Mouse (Mus musculus): ENCODE measurements around the gene Nrp1. TPM values are rescaled to one million over a fixed set of nuclear protein-coding genes. Genes with fewer than 3 reads are reported as not detected.
A peak's percentile ranks its signal among the peaks of the same experiment; 100 is the strongest.

The Nrp1 gene
- 34.8 and 35.3 TPM in 2 replicates for polyA plus RNA-seq (2016; fragmentation: Nextera tagmentation; extraction: Ambion mirVana)

- peak; percentile 16 for ATAC-seq (ENCODE audit: low FRiP score, low read depth)
- 1% methylated on average over 21 of the region's 21 CpGs for WGBS
Observed at GRCm38 (mm10) chr8:128358406-128358755, at the start of gene Nrp1. Nrp1 (plus strand) TSS chr8:128358604.

GRCm38 (mm10) chr8:128320797-128321196 is 37.6 kb upstream of the Nrp1 start:
- WGBS: 92% methylated on average over 2 of the region's 2 CpGs
- Histone ChIP-seq H3K9ac (replicated peaks) (no peak overlapping the region), H3K4me2 (replicated peaks) (no peak overlapping the region), H3K27ac (replicated peaks) (no peak overlapping the region), H3K4me1 (no peaks in the 10 kb centered on the region), H3K36me3 (no peaks in the 10 kb centered on the region), H3K27me3 (no peaks in the 10 kb centered on the region), H3K4me3 (no peak overlapping the region), H3K9me3 (no peaks in the 10 kb centered on the region)
- ATAC-seq (ENCODE audit: low FRiP score, low read depth): no peak

More at GRCm38 (mm10) chr8:128358406-128358755, at the start of gene Nrp1:
- H3K27me3 ChIP-seq: peaks cover 31% of the 10 kb centered on the region
- H3K4me3 ChIP-seq: peak within 1 kb of the TSS; percentile 72
- peak within 1 kb of the TSS; percentile 80 for H3K9ac ChIP-seq (replicated peaks)
- H3K36me3 ChIP-seq: no peaks in the 10 kb centered on the region
- H3K4me1 ChIP-seq: peaks cover 44% of the 10 kb centered on the region
- peak within 1 kb of the TSS; percentile 100 for H3K4me2 ChIP-seq (replicated peaks)
- no peaks in the 10 kb centered on the region for H3K9me3 ChIP-seq
- peak within 1 kb of the TSS; percentile 80 for H3K27ac ChIP-seq (replicated peaks)

GRCm38 (mm10) chr8:128327281-128327680 is 31.1 kb upstream of the Nrp1 start:
- no peak overlapping the region for H3K9ac ChIP-seq (replicated peaks)
- ATAC-seq (ENCODE audit: low FRiP score, low read depth): no peak
- no peaks in the 10 kb centered on the region for H3K36me3 ChIP-seq
- no peaks in the 10 kb centered on the region for H3K9me3 ChIP-seq
- H3K27me3 ChIP-seq: no peaks in the 10 kb centered on the region
- WGBS: 88% methylated on average over 1 of the region's 1 CpGs
- no peak overlapping the region for H3K27ac ChIP-seq (replicated peaks)
- no peaks in the 10 kb centered on the region for H3K4me1 ChIP-seq
- no peak overlapping the region for H3K4me3 ChIP-seq
- H3K4me2 ChIP-seq (replicated peaks): no peak overlapping the region

DNA sequence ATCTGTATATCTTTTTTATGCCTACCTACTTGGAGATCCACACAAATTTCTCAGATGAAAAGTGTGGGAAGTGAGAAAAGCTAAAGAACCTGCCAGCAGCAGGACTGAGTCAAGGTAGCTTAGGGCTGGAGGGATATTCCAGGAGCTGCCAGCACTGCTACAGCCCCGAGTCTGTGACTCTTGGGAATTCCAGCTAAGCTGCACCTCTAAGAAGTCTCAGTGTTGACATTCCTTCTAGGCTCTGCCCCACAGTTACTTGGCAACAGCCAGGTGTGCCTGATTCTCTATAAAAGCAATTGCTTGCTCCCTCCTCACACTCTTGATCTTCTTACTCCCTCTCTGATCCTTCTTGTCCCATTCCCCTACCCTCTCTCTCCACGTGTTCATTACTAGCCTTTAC is 30.5 kb upstream of the Nrp1 start:
- no peak overlapping the region for H3K4me3 ChIP-seq
- no peaks in the 10 kb centered on the region for H3K4me1 ChIP-seq
- H3K9me3 ChIP-seq: no peaks in the 10 kb centered on the region
- no peak for ATAC-seq (ENCODE audit: low FRiP score, low read depth)
- no peak overlapping the region for H3K4me2 ChIP-seq (replicated peaks)
- H3K27me3 ChIP-seq: no peaks in the 10 kb centered on the region
- no peak overlapping the region for H3K9ac ChIP-seq (replicated peaks)
- 5% methylated on average over 2 of the region's 2 CpGs for WGBS
- H3K27ac ChIP-seq (replicated peaks): no peak overlapping the region
- H3K36me3 ChIP-seq: no peaks in the 10 kb centered on the region

- WGBS: 89% methylated on average over 3 of the region's 3 CpGs
- no peaks in the 10 kb centered on the region for H3K36me3 ChIP-seq
- H3K9me3 ChIP-seq: no peaks in the 10 kb centered on the region
- no peak for ATAC-seq (ENCODE audit: low FRiP score, low read depth)
- H3K27me3 ChIP-seq: no peaks in the 10 kb centered on the region
- no peak overlapping the region for H3K4me2 ChIP-seq (replicated peaks)
- no peaks in the 10 kb centered on the region for H3K4me1 ChIP-seq
- H3K9ac ChIP-seq (replicated peaks): no peak overlapping the region
- no peak overlapping the region for H3K27ac ChIP-seq (replicated peaks)
- H3K4me3 ChIP-seq: no peak overlapping the region
Observed at GRCm38 (mm10) chr8:128329502-128329901, 28.9 kb upstream of the Nrp1 start.

DNA sequence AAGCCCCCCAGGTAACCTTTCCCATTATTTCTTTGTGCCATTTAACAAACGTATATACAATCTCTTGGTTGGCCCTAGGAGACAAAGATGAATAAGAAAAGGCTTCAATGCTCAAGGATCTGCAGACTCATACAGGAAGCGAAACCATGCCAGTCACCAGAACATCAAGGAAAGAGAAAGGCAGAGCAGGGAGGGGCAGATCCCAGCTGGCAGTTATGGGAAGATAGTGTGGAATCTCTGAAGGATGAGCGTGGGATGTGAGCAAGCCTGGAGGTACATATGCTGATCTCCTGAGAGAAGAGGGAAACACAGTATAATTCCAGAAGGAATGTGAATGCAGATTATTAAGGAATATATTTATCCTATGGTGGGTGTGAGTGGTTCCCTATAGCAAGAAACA is 22.4 kb upstream of the Nrp1 start:
- no peak overlapping the region for H3K27ac ChIP-seq (replicated peaks)
- H3K4me3 ChIP-seq: no peak overlapping the region
- no peaks in the 10 kb centered on the region for H3K27me3 ChIP-seq
- no peaks in the 10 kb centered on the region for H3K9me3 ChIP-seq
- 0 out of 2 replicates have a peak, but pooled peaks cover 4% of the 10 kb centered on the region for H3K4me1 ChIP-seq
- no peak for ATAC-seq (ENCODE audit: low FRiP score, low read depth)
- no peak overlapping the region for H3K4me2 ChIP-seq (replicated peaks)
- 82% methylated on average over 3 of the region's 3 CpGs for WGBS
- no peak overlapping the region for H3K9ac ChIP-seq (replicated peaks)
- no peaks in the 10 kb centered on the region for H3K36me3 ChIP-seq

GRCm38 (mm10) chr8:128338951-128339350 is 19.5 kb upstream of the Nrp1 start:
- ATAC-seq (ENCODE audit: low FRiP score, low read depth): no peak
- Histone ChIP-seq H3K27ac (replicated peaks) (no peak overlapping the region), H3K27me3 (no peaks in the 10 kb centered on the region), H3K4me3 (no peak overlapping the region), H3K9me3 (no peaks in the 10 kb centered on the region), H3K4me1 (0 out of 2 replicates have a peak, but pooled peaks cover 4% of the 10 kb centered on the region), H3K36me3 (no peaks in the 10 kb centered on the region), H3K4me2 (replicated peaks) (no peak overlapping the region), H3K9ac (replicated peaks) (no peak overlapping the region)

DNA sequence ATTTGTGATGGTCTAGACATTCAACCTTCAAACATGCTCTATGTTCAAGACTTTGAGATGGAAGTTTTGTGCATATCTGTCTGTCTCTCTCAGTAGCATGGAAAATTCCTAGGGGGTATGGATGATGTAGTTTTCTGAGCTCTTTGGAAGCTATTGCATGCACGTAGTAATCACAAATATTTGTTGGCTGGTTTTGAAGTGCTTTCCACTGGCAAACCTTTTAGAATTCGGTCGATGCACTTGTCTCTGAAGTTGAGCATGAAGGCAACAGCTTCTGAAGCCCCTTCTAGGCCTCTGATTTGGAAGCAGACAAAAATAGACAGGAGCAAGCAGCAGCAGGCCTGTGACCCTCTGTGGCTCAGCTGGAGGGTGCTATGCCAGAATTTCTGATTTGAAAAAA is 18.9 kb upstream of the Nrp1 start:
- WGBS: 89% methylated on average over 3 of the region's 3 CpGs
- H3K4me1 ChIP-seq: 0 out of 2 replicates have a peak, but pooled peaks cover 4% of the 10 kb centered on the region

GRCm38 (mm10) chr8:128350405-128350804 is 8.0 kb upstream of the Nrp1 start:
- H3K27ac ChIP-seq (replicated peaks): no peak overlapping the region
- no peak overlapping the region for H3K9ac ChIP-seq (replicated peaks)
- ATAC-seq (ENCODE audit: low FRiP score, low read depth): no peak
- H3K4me1 ChIP-seq: peaks cover 3% of the 10 kb centered on the region; the same call in 1 of the 2 replicates
- H3K4me2 ChIP-seq (replicated peaks): no peak overlapping the region
- no peaks in the 10 kb centered on the region; the same call in 1 of the 2 replicates for H3K27me3 ChIP-seq
- no peaks in the 10 kb centered on the region for H3K36me3 ChIP-seq
- no peaks in the 10 kb centered on the region for H3K9me3 ChIP-seq
- H3K4me3 ChIP-seq: no peak overlapping the region

More for the DNA sequence above, 18.9 kb upstream of the Nrp1 start:
- Histone ChIP-seq H3K9ac (replicated peaks) (no peak overlapping the region), H3K36me3 (no peaks in the 10 kb centered on the region), H3K9me3 (no peaks in the 10 kb centered on the region), H3K27ac (replicated peaks) (no peak overlapping the region), H3K4me3 (no peak overlapping the region), H3K27me3 (no peaks in the 10 kb centered on the region), H3K4me2 (replicated peaks) (no peak overlapping the region)
- ATAC-seq (ENCODE audit: low FRiP score, low read depth): no peak

GRCm38 (mm10) chr8:128351211-128351610 is 7.2 kb upstream of the Nrp1 start:
- Histone ChIP-seq H3K36me3 (no peaks in the 10 kb centered on the region), H3K9ac (replicated peaks) (no peak overlapping the region), H3K4me1 (peaks cover 3% of the 10 kb centered on the region; the same call in 1 of the 2 replicates), H3K27ac (replicated peaks) (no peak overlapping the region), H3K27me3 (peaks cover 8% of the 10 kb centered on the region), H3K9me3 (no peaks in the 10 kb centered on the region), H3K4me2 (replicated peaks) (no peak overlapping the region), H3K4me3 (no peak overlapping the region)
- ATAC-seq (ENCODE audit: low FRiP score, low read depth): no peak

DNA sequence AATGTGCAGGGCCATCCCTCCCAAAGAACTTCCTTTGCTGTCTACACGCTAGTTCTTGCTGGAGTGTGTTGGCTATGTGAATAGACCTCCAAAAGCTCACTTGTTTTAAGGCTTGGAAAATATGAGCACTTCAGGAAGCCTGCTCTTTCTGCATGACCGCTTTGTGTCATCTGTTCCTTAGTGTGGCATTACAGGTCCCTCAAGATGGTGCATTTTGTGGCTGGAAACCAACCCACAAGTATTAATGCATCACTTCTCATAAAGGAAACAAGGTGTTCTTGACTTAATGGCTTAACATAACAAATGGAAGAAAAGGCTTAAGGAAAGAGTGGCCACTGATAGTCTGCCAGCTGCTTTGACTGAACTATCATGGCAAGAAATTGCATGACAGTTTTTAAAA is 5.6 kb upstream of the Nrp1 start:
- no peak overlapping the region for H3K9ac ChIP-seq (replicated peaks)
- H3K27me3 ChIP-seq: peaks cover 17% of the 10 kb centered on the region
- H3K27ac ChIP-seq (replicated peaks): no peak overlapping the region
- no peak overlapping the region for H3K4me2 ChIP-seq (replicated peaks)
- no peak overlapping the region for H3K4me3 ChIP-seq
- WGBS: 90% methylated on average over 2 of the region's 2 CpGs
- H3K36me3 ChIP-seq: no peaks in the 10 kb centered on the region
- ATAC-seq (ENCODE audit: low FRiP score, low read depth): no peak
- no peaks in the 10 kb centered on the region for H3K9me3 ChIP-seq
- H3K4me1 ChIP-seq: peaks cover 16% of the 10 kb centered on the region

DNA sequence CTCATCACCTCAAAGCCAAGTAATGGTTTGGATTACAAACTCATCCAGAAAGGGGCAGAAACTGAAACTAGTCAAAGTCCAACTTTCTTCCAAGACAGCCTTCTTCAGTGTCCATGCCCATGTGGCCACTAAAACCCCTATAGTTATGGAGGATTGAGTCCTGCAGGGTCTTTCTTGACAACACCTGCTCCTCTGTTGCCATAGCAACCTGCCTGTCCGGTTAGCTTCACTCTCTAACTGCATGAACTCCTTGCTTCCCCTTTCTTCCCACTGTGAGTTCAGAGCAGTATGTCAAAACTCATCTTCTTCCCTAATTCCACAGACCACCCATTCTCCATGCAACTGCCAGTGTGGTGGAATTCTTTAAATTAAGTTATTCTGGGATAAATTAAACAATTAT is 4.4 kb upstream of the Nrp1 start:
- H3K4me2 ChIP-seq (replicated peaks): no peak overlapping the region
- ATAC-seq (ENCODE audit: low FRiP score, low read depth): no peak
- peaks cover 20% of the 10 kb centered on the region for H3K4me1 ChIP-seq
- no peaks in the 10 kb centered on the region for H3K9me3 ChIP-seq
- H3K36me3 ChIP-seq: no peaks in the 10 kb centered on the region
- 3% methylated on average over 1 of the region's 1 CpGs for WGBS
- peaks cover 17% of the 10 kb centered on the region for H3K27me3 ChIP-seq
- H3K4me3 ChIP-seq: no peak overlapping the region
- no peak overlapping the region for H3K27ac ChIP-seq (replicated peaks)
- no peak overlapping the region for H3K9ac ChIP-seq (replicated peaks)

- no peak overlapping the region for H3K4me2 ChIP-seq (replicated peaks)
- H3K4me3 ChIP-seq: no peak overlapping the region
- H3K27me3 ChIP-seq: peaks cover 17% of the 10 kb centered on the region
- 96% methylated on average over 1 of the region's 1 CpGs for WGBS
- no peaks in the 10 kb centered on the region for H3K36me3 ChIP-seq
- H3K4me1 ChIP-seq: peaks cover 22% of the 10 kb centered on the region
- no peak for ATAC-seq (ENCODE audit: low FRiP score, low read depth)
- no peak overlapping the region for H3K9ac ChIP-seq (replicated peaks)
- no peak overlapping the region for H3K27ac ChIP-seq (replicated peaks)
- no peaks in the 10 kb centered on the region for H3K9me3 ChIP-seq
Observed at GRCm38 (mm10) chr8:128355091-128355490, 3.3 kb upstream of the Nrp1 start.

Data from midbrain, embryonic 12.5 days (tissue).